Mouse (Mus musculus) liver, adult (tissue): ENCODE results near the gene Tmem233.

ENCODE experiments used
- GATA4 ChIP-seq: IDR thresholded peaks from 2 replicates; pipeline ENCODE4 v1.6.1; 2014; ENCODE audit warnings: mild to moderate bottlenecking, low read length; ENCODE audit not compliant: insufficient replicate concordance

Gene Tmem233

GRCm38 (mm10) chr5:116018196-116018595 lies 64.8 kb downstream of the Tmem233 start:
- TF ChIP-seq GATA4 = no peak

GRCm38 (mm10) chr5:116017391-116017790 lies 65.7 kb downstream of the Tmem233 start:
- TF ChIP-seq GATA4 = no peak

- no peak for TF ChIP-seq GATA4
Observed at GRCm38 (mm10) chr5:116016542-116016941, 66.5 kb downstream of the Tmem233 start.

- TF ChIP-seq GATA4 = no peak
Observed at GRCm38 (mm10) chr5:116014237-116014636, 68.8 kb downstream of the Tmem233 start.

GRCm38 (mm10) chr5:116013821-116014220 lies 69.2 kb downstream of the Tmem233 start:
- no peak for TF ChIP-seq GATA4

- TF ChIP-seq GATA4 = no peak
Observed at GRCm38 (mm10) chr5:116012503-116012902, 70.5 kb downstream of the Tmem233 start.

- no peak for TF ChIP-seq GATA4
Observed at GRCm38 (mm10) chr5:116011700-116012099, 71.3 kb downstream of the Tmem233 start.

GRCm38 (mm10) chr5:116009884-116010627 lies 73.0 kb downstream of the Tmem233 start:
- no peak for TF ChIP-seq GATA4

GRCm38 (mm10) chr5:116009091-116009851 lies 73.8 kb downstream of the Tmem233 start:
- no peak for TF ChIP-seq GATA4

- TF ChIP-seq GATA4 = no peak
Observed at GRCm38 (mm10) chr5:116007723-116008122, 75.3 kb downstream of the Tmem233 start.

GRCm38 (mm10) chr5:116006324-116007099 lies 76.5 kb downstream of the Tmem233 start:
- no peak for TF ChIP-seq GATA4

GRCm38 (mm10) chr5:116004271-116004670 lies 78.8 kb downstream of the Tmem233 start:
- TF ChIP-seq GATA4 = no peak

GRCm38 (mm10) chr5:116003825-116004224 lies 79.2 kb downstream of the Tmem233 start:
- no peak for TF ChIP-seq GATA4

GRCm38 (mm10) chr5:116003154-116003553 lies 79.9 kb downstream of the Tmem233 start:
- TF ChIP-seq GATA4 = no peak

- TF ChIP-seq GATA4 = no peak
Observed at GRCm38 (mm10) chr5:115997376-115997775, 85.7 kb downstream of the Tmem233 start.
